Mouse (Mus musculus) limb, embryonic 12.5 days (tissue): ENCODE data around the gene Wdr41. TPM values are rescaled to one million over a fixed set of nuclear protein-coding genes. Genes with fewer than 3 reads are reported as not detected.
A peak's percentile ranks its signal among the peaks of the same experiment; 100 is the strongest.

Experiments used
- ATAC-seq: fragments of 200-750 bp; cut with Nextera tagmentation; 2 replicates; pipeline ENCODE4 v1.8.0; 2017; ENCODE audit warnings: low read depth, moderate TSS enrichment; ENCODE audit not compliant: insufficient number of reproducible peaks, insufficient read depth, low FRiP score, low TSS enrichment
- H3K27ac ChIP-seq: fragments of 300-500 bp; sonication (generic); 2 replicates; pipeline ENCODE4 v1.5.1; 2016; ENCODE audit warnings: mild to moderate bottlenecking, moderate library complexity
- H3K27me3 ChIP-seq: fragments of 300-500 bp; sonication (generic); 2 replicates; pipeline ENCODE4 v1.6.1; 2016; ENCODE audit warnings: mild to moderate bottlenecking, moderate library complexity
- H3K36me3 ChIP-seq: fragments of 300-500 bp; sonication (generic); 2 replicates; pipeline ENCODE4 v1.6.1; 2016; ENCODE audit warnings: mild to moderate bottlenecking, moderate library complexity
- H3K4me1 ChIP-seq: fragments of 300-500 bp; sonication (generic); replicated peaks from 2 replicates; pipeline ENCODE4 v1.6.1; 2016
- H3K4me2 ChIP-seq: fragments of 300-500 bp; sonication (generic); 2 replicates; pipeline ENCODE4 v1.6.1; 2016; ENCODE audit warnings: mild to moderate bottlenecking, moderate library complexity
- H3K4me3 ChIP-seq: fragments of 300-500 bp; sonication (generic); replicated peaks from 2 replicates; pipeline ENCODE4 v1.5.1; 2016; ENCODE audit warnings: mild to moderate bottlenecking
- H3K9ac ChIP-seq: fragments of 300-500 bp; sonication (generic); replicated peaks from 2 replicates; pipeline ENCODE4 v1.6.1; 2016; ENCODE audit warnings: mild to moderate bottlenecking, moderate library complexity
- H3K9me3 ChIP-seq: fragments of 300-500 bp; sonication (generic); 2 replicates; pipeline ENCODE4 v1.6.1; 2016; ENCODE audit warnings: mild to moderate bottlenecking, moderate library complexity
- WGBS: fragments of 180-500 bp; shearing (Covaris S2); methylation state at CpG from one replicate; pipeline ENCODE4 v1.1.7; 2016; 5-methylcytosine and 5-hydroxymethylcytosine counted together
- polyA plus RNA-seq: library from polyadenylated mRNA; unstranded; fragments of >200 nt; fragmentation: Nextera tagmentation; extraction: Ambion mirVana; gene quantifications from 2 replicates; pipeline ENCODE4 v1.2.1, GENCODE M21; 2016

Gene Wdr41
- 21.5 and 23.2 TPM in 2 replicates for polyA plus RNA-seq

DNA sequence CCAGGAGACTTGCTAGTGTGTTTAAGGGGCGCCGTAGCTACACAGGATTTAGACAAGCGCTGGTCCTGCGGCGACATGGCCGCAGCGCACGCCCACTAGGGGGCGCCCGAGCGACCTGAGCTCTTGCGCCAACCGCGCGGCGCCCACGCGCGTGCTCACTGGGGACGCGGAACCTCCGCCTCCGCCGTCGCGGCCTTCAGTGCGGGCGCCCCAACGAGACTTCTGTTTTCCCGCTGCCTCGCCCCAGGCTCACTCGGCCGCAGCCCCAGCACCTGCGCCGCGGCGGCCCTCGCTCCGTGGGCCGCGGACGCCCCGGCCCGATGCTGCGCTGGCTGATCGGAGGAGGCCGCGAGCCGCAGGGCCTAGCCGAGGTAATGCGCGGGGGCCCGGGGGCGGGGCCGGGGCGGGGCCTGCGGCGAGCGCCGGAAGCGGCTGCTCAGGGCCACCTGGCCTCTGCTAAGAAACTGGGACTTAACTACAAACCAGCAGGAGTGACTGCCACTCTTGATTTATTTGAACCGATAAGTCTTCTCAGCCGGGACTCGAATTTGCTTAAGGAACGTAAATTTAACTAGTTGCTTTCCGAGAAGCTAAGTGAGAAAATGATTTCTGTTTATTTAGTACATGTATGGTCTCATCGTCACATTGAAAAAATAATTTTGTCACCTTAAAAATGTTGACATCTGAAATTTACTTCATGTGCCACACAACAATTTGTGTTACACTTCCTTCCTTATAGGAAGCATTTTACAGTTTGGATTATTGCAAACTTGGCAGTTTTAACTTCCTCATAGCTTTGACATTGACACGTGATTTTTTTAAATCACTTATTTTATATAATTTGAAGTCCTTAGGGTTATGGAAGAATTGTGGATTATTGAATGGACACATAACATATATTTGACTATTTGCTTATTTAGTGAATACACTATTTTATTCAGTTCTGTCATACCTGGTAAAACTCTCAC lies at the start of gene Wdr41:
Wdr41 (plus strand) TSS at position 126 of the 968 bp plus-strand sequence.
- Histone ChIP-seq H3K4me1 (peaks cover 16% of the 10 kb centered on the region), H3K9ac (peak within 1 kb of the TSS; percentile 97), H3K36me3 (peaks cover 11% of the 10 kb centered on the region), H3K27me3 (no peaks in the 10 kb centered on the region), H3K27ac (peak within 1 kb of the TSS; percentile 99), H3K4me3 (peak within 1 kb of the TSS; percentile 74), H3K4me2 (peak within 1 kb of the TSS; percentile 48), H3K9me3 (no peaks in the 10 kb centered on the region)
- peak; percentile 93 for ATAC-seq
- WGBS = 2% methylated on average over 68 of the region's 68 CpGs

DNA sequence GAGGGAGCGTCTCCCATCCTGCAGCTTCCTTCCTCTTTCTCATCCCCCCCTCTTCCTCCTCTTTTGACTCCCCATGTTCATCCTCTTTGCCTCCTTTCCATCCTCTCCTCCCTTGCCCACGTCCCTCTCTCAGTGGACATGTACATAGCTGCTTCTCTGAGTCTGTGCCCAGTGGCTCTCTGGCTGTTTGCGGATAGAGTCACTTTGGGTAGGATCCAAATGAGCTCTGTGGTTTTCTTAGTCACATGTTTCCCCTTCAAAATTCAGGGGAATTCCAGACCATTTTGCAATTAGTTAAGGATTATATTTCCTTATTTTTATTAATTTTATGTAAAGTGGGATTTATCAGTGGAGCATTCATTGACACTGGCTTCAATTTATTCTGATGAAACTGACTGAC lies 48.1 kb upstream of the Wdr41 start:
- ATAC-seq = no peak
- no peaks in the 10 kb centered on the region for H3K4me1 ChIP-seq
- H3K36me3 ChIP-seq = no peaks in the 10 kb centered on the region
- no peak overlapping the region for H3K9ac ChIP-seq
- 73% methylated on average over 3 of the region's 3 CpGs for WGBS
- no peak overlapping the region for H3K4me3 ChIP-seq
- no peak overlapping the region for H3K27ac ChIP-seq
- peaks cover 26% of the 10 kb centered on the region for H3K27me3 ChIP-seq
- H3K4me2 ChIP-seq = no peak overlapping the region
- no peaks in the 10 kb centered on the region for H3K9me3 ChIP-seq

DNA sequence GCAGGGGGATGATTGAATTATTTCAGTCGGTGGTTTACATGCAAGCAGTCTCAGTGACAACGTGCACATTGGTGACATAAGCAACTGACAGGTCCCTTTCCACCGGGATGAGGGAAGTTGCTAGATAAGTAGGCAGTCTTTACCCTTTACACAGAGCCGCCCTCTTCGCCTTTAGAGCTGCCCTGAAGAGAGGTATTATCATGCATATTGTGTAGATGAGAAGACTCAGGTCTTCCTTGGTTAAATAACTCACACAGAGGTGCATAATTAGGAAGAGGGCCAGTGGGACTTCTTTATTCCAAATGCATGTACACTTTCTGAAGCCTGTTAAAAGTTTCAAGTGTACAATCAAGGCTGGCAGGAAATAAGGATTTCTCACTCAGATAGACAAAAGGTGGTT lies 37.7 kb upstream of the Wdr41 start:
- Histone ChIP-seq H3K36me3 (no peaks in the 10 kb centered on the region), H3K4me2 (no peak overlapping the region), H3K27ac (no peak overlapping the region), H3K9ac (no peak overlapping the region), H3K27me3 (peaks cover under 1% of the 10 kb centered on the region), H3K4me3 (no peak overlapping the region), H3K9me3 (no peaks in the 10 kb centered on the region), H3K4me1 (no peaks in the 10 kb centered on the region; the same call in 1 of the 2 replicates)
- ATAC-seq = no peak
- WGBS = 66% methylated on average over 5 of the region's 5 CpGs

DNA sequence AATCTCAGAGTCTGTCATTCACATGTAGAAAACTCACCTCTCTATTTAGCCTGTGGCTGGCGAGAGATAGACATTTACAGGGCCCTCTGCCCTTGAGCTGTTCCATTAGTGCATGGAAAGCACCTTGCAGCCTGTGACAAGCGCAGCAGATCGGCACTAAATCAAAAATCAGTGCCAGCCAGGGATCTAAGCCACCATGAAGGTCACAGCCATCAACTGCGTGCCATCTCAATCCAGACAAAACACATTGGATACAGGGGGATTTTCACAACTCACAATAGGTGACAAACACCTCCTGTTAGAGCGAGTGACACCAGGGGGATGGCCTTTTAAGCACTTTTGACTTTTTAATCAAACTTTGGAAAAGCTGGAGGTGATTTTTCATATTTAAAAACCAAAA lies 36.0 kb upstream of the Wdr41 start:
- H3K4me3 ChIP-seq = no peak overlapping the region
- no peak for ATAC-seq
- no peaks in the 10 kb centered on the region for H3K9me3 ChIP-seq
- no peaks in the 10 kb centered on the region; the same call in 1 of the 2 replicates for H3K4me1 ChIP-seq
- no peak overlapping the region for H3K9ac ChIP-seq
- H3K4me2 ChIP-seq = no peak overlapping the region
- H3K27ac ChIP-seq = no peak overlapping the region
- 61% methylated on average over 5 of the region's 5 CpGs for WGBS
- H3K27me3 ChIP-seq = peaks cover 6% of the 10 kb centered on the region
- no peaks in the 10 kb centered on the region for H3K36me3 ChIP-seq

DNA sequence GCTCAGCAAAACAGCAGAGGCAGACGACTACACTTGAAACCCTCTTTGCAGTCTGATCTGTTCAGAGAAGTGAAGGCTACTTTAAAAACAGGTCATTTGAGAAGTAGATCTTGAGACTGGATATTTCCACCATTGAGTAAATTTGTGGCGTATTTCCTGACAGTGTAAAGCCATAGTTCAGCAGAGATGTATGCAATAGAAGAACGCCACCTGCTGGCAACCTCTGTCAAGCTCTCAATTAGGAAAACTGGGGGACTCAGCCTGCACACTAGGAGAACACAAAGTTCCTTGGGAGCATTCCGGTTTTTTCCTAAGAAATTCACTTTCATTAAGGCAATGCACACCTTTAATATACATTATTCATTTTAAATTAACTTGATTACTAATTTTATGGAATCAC lies 34.9 kb upstream of the Wdr41 start:
- H3K9me3 ChIP-seq = no peaks in the 10 kb centered on the region
- no peak overlapping the region for H3K4me2 ChIP-seq
- no peak for ATAC-seq

DNA sequence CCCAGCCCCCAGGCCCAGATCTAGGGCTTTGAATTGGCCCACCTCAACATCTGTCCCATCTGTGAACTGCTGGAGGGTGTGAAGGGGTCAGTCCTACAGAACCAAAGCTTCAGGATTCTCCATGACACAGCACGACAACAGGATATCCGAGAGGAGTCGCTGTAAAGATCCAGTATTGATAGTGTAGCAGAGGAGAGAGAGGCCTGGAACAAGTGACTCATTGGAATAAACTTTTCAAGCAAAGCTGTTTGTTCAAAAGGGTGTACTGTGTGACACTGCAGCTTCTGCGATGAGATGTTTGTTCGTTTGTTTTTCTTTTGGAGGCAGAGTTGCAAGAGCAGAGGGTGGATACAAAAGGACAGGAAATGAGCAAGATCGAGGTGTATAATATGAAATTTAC lies 20.2 kb upstream of the Wdr41 start:
- Histone ChIP-seq H3K9ac (no peak overlapping the region), H3K9me3 (no peaks in the 10 kb centered on the region), H3K4me2 (no peak overlapping the region), H3K36me3 (no peaks in the 10 kb centered on the region), H3K4me1 (no peaks in the 10 kb centered on the region), H3K4me3 (no peak overlapping the region), H3K27ac (no peak overlapping the region), H3K27me3 (no peaks in the 10 kb centered on the region)
- WGBS = 68% methylated on average over 6 of the region's 6 CpGs
- ATAC-seq = no peak

More for the DNA sequence above, 34.9 kb upstream of the Wdr41 start:
- H3K36me3 ChIP-seq = no peaks in the 10 kb centered on the region
- WGBS = 14% methylated on average over 4 of the region's 4 CpGs
- H3K9ac ChIP-seq = no peak overlapping the region
- H3K4me1 ChIP-seq = no peaks in the 10 kb centered on the region; the same call in 1 of the 2 replicates
- peaks cover 6% of the 10 kb centered on the region; the same call in 1 of the 2 replicates for H3K27me3 ChIP-seq
- no peak overlapping the region for H3K4me3 ChIP-seq
- H3K27ac ChIP-seq = no peak overlapping the region

DNA sequence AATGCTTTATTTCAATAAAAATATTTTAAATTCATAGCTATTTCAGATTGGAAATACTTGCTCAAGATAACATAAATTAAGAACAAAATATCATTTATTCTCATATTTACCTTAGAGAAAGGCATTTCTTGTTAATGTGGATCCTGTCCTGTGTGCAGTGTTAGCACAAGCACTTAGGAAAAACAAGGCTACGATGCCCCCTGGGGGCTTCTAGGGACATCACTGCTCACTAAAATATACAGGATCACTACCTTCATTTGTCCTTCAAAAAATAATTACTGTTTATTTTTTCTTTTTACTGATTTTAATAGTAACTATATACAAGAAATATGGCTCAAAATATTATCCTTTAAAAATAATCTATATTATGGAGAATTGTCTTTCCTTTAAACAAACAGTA lies 18.2 kb upstream of the Wdr41 start:
- no peaks in the 10 kb centered on the region for H3K27me3 ChIP-seq
- H3K36me3 ChIP-seq = no peaks in the 10 kb centered on the region
- H3K4me1 ChIP-seq = no peaks in the 10 kb centered on the region
- 66% methylated on average over 1 of the region's 1 CpGs for WGBS
- H3K4me3 ChIP-seq = no peak overlapping the region
- no peak overlapping the region for H3K27ac ChIP-seq
- no peaks in the 10 kb centered on the region for H3K9me3 ChIP-seq
- no peak overlapping the region for H3K9ac ChIP-seq
- ATAC-seq = no peak
- no peak overlapping the region for H3K4me2 ChIP-seq

DNA sequence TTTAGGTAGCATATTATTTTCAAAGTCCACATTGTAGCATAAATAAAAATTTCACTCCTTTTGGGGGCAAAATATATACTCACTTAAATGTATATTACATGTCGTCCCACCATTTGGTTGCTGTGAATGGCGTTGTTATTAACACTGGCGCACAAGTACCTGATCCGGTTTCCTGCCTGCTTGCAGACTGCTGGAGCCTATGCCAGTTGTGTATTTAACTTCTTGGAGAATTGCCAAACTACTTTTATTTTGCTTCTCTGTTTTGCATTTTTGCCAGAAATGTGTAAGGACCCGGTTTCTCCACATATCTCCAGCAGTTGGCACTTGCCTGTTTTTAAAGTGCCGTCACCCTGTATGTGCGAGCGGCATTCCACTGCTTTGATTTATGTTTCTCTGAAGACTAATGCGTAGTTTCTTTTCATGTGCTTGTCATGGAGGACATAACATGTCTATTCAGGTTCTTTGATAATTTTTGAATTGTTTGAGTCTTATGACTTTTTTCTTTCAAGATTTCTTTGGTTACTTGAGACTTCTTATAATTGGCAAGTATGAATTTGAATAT lies 6.1 kb upstream of the Wdr41 start:
- Histone ChIP-seq H3K36me3 (no peaks in the 10 kb centered on the region), H3K27me3 (no peaks in the 10 kb centered on the region), H3K9me3 (no peaks in the 10 kb centered on the region), H3K27ac (no peak overlapping the region), H3K4me1 (peaks cover 15% of the 10 kb centered on the region), H3K4me2 (no peak overlapping the region), H3K4me3 (no peak overlapping the region), H3K9ac (no peak overlapping the region)
- WGBS = 55% methylated on average over 9 of the region's 9 CpGs
- ATAC-seq = peak; percentile 56; the same call in 1 of the 2 replicates

DNA sequence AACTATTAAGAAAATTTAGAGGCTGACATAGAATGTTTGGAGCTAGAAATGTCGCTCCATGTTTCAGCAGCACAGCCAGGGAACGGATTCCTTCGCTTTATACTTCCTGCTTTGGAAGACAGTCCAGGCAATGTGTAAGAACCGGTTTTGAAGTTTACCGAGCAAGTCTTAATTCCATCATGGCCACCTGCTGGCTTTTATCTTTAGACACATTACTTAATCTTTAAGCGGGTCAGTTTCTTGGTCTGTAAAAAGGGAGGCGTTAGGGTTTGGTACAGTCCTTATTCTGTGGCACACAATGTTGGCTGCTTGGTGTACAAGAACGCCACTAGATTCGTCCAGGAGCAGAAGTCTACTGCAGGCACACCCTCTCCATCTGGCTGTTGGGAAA lies 321 bp upstream of the Wdr41 start:
- peak overlapping the region; percentile 97; the same call in 1 of the 2 replicates for H3K9ac ChIP-seq
- H3K27ac ChIP-seq = peak overlapping the region; percentile 99
- peak overlapping the region; percentile 48 for H3K4me2 ChIP-seq
- H3K27me3 ChIP-seq = no peaks in the 10 kb centered on the region
- WGBS = 23% methylated on average over 9 of the region's 9 CpGs
- H3K4me3 ChIP-seq = peak overlapping the region; percentile 74
- H3K36me3 ChIP-seq = peaks cover 8% of the 10 kb centered on the region; the same call in 1 of the 2 replicates
- peaks cover 16% of the 10 kb centered on the region for H3K4me1 ChIP-seq
- H3K9me3 ChIP-seq = no peaks in the 10 kb centered on the region
- no peak for ATAC-seq

DNA sequence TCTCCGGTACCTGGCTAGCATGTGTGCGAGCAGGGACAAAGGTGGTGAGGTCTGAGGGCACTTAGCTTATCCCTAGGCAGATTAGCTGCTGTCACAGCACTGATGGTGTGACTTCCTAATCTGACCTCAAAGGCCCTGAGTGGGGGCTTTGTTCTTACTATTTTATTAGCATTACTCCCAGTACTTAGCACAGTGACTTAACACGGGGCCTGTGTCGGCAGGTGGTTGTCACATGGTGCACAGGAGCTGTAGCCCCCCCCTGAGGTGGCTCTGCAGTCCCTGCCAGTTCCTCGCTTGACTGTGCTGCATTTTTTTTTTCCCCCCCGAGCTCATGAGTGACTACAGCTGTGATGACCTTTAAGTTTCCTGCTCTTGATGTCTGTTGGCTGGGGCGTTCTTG lies 2.9 kb downstream of the Wdr41 start:
- Histone ChIP-seq H3K4me2 (no peak overlapping the region), H3K9ac (no peak overlapping the region), H3K9me3 (no peaks in the 10 kb centered on the region), H3K36me3 (peaks cover 16% of the 10 kb centered on the region), H3K4me1 (peaks cover 16% of the 10 kb centered on the region), H3K27me3 (no peaks in the 10 kb centered on the region), H3K4me3 (no peak overlapping the region), H3K27ac (no peak overlapping the region)
- ATAC-seq = no peak
- WGBS = 32% methylated on average over 7 of the region's 7 CpGs

DNA sequence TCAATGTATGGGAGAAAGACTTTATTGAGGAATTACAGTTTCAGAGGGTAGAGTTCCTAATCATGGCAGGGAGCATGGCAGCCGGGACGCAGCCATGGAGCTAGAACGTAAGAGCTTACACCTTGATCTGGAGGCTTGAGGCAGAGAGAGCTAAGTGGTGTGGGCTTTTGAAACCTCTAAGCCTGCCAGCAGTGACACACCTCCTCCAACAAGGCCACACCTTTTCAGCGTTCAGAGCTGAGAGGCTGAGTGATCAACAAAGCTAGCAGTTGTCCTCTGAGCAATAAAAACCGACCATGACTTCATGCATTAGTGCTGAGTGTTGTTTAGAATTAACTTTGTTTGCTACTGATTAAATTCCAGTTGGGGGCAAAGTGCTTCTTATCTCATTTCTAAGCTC lies 14.4 kb downstream of the Wdr41 start:
- 0 out of 2 replicates have a peak, but pooled peaks cover 2% of the 10 kb centered on the region for H3K4me1 ChIP-seq
- no peak overlapping the region for H3K27ac ChIP-seq
- no peak overlapping the region for H3K4me3 ChIP-seq
- no peak overlapping the region for H3K9ac ChIP-seq
- H3K9me3 ChIP-seq = no peaks in the 10 kb centered on the region
- WGBS = 65% methylated on average over 5 of the region's 5 CpGs
- H3K4me2 ChIP-seq = no peak overlapping the region
- peaks cover 4% of the 10 kb centered on the region; the same call in 1 of the 2 replicates for H3K36me3 ChIP-seq
- no peak for ATAC-seq
- H3K27me3 ChIP-seq = no peaks in the 10 kb centered on the region
